Mouse (Mus musculus): ENCODE results near the gene Tpst2. TPM values are rescaled to one million over a fixed set of nuclear protein-coding genes. Genes with fewer than 3 reads are reported as not detected.
A peak's percentile ranks its signal among the peaks of the same experiment; 100 is the strongest.

Tpst2 gene
- total RNA-seq, 1 experiment from 2014 or later: 46.1 TPM

- ATAC-seq (ENCODE audit: extremely low read depth, insufficient number of reproducible peaks, low FRiP score, poor library complexity, severe bottlenecking): no peak
Measured at GRCm38 (mm10) chr5:112290536-112290880, 14.0 kb downstream of the Tpst2 start.

- no peak for ATAC-seq (ENCODE audit: extremely low read depth, insufficient number of reproducible peaks, low FRiP score, poor library complexity, severe bottlenecking)
Measured at GRCm38 (mm10) chr5:112291866-112292265, 15.4 kb downstream of the Tpst2 start.

- ATAC-seq (ENCODE audit: extremely low read depth, insufficient number of reproducible peaks, low FRiP score, poor library complexity, severe bottlenecking): no peak
Measured at GRCm38 (mm10) chr5:112292343-112292980, 16.0 kb downstream of the Tpst2 start.

GRCm38 (mm10) chr5:112293800-112294199 is 17.3 kb downstream of the Tpst2 start:
- no peak for ATAC-seq (ENCODE audit: extremely low read depth, insufficient number of reproducible peaks, low FRiP score, poor library complexity, severe bottlenecking)

- ATAC-seq (ENCODE audit: extremely low read depth, insufficient number of reproducible peaks, low FRiP score, poor library complexity, severe bottlenecking): no peak
Measured at GRCm38 (mm10) chr5:112294696-112295095, 18.2 kb downstream of the Tpst2 start.

GRCm38 (mm10) chr5:112295162-112295561 is 18.7 kb downstream of the Tpst2 start:
- no peak for ATAC-seq (ENCODE audit: extremely low read depth, insufficient number of reproducible peaks, low FRiP score, poor library complexity, severe bottlenecking)

GRCm38 (mm10) chr5:112295564-112295963 is 19.1 kb downstream of the Tpst2 start:
- no peak for ATAC-seq (ENCODE audit: extremely low read depth, insufficient number of reproducible peaks, low FRiP score, poor library complexity, severe bottlenecking)

GRCm38 (mm10) chr5:112296404-112297181 is 20.1 kb downstream of the Tpst2 start:
- no peak for ATAC-seq (ENCODE audit: extremely low read depth, insufficient number of reproducible peaks, low FRiP score, poor library complexity, severe bottlenecking)

- ATAC-seq (ENCODE audit: extremely low read depth, insufficient number of reproducible peaks, low FRiP score, poor library complexity, severe bottlenecking): peak; percentile 28
Measured at GRCm38 (mm10) chr5:112297257-112297656, 20.8 kb downstream of the Tpst2 start.

GRCm38 (mm10) chr5:112298226-112298988 is 21.9 kb downstream of the Tpst2 start:
- peak; percentile 16; the same call in 1 of the 2 replicates for ATAC-seq (ENCODE audit: extremely low read depth, insufficient number of reproducible peaks, low FRiP score, poor library complexity, severe bottlenecking)

- no peak for ATAC-seq (ENCODE audit: extremely low read depth, insufficient number of reproducible peaks, low FRiP score, poor library complexity, severe bottlenecking)
Measured at GRCm38 (mm10) chr5:112299399-112299798, 22.9 kb downstream of the Tpst2 start.

- no peak for ATAC-seq (ENCODE audit: extremely low read depth, insufficient number of reproducible peaks, low FRiP score, poor library complexity, severe bottlenecking)
Measured at GRCm38 (mm10) chr5:112300112-112300511, 23.6 kb downstream of the Tpst2 start.

GRCm38 (mm10) chr5:112300721-112301308 is 24.3 kb downstream of the Tpst2 start:
- no peak for ATAC-seq (ENCODE audit: extremely low read depth, insufficient number of reproducible peaks, low FRiP score, poor library complexity, severe bottlenecking)

- ATAC-seq (ENCODE audit: extremely low read depth, insufficient number of reproducible peaks, low FRiP score, poor library complexity, severe bottlenecking): no peak
Measured at GRCm38 (mm10) chr5:112301694-112302093, 25.2 kb downstream of the Tpst2 start.

- ATAC-seq (ENCODE audit: extremely low read depth, insufficient number of reproducible peaks, low FRiP score, poor library complexity, severe bottlenecking): no peak
Measured at GRCm38 (mm10) chr5:112302310-112302709, 25.8 kb downstream of the Tpst2 start.

GRCm38 (mm10) chr5:112305842-112306241 is 29.4 kb downstream of the Tpst2 start:
- no peak for ATAC-seq (ENCODE audit: extremely low read depth, insufficient number of reproducible peaks, low FRiP score, poor library complexity, severe bottlenecking)

GRCm38 (mm10) chr5:112313222-112313885 is 36.9 kb downstream of the Tpst2 start:
- ATAC-seq (ENCODE audit: extremely low read depth, insufficient number of reproducible peaks, low FRiP score, poor library complexity, severe bottlenecking): no peak

GRCm38 (mm10) chr5:112316468-112316867 is 40.0 kb downstream of the Tpst2 start:
- ATAC-seq (ENCODE audit: extremely low read depth, insufficient number of reproducible peaks, low FRiP score, poor library complexity, severe bottlenecking): no peak

- no peak for ATAC-seq (ENCODE audit: extremely low read depth, insufficient number of reproducible peaks, low FRiP score, poor library complexity, severe bottlenecking)
Measured at GRCm38 (mm10) chr5:112317328-112317727, 40.8 kb downstream of the Tpst2 start.
